Mouse (Mus musculus) left cerebral cortex, postnatal 14 days (tissue): ENCODE measurements at regions not wholly inside any gene's neighbourhood (a gene's known extent, or its start where the extent isn't known, plus 50 kb on each side); places are given as distances from the start of the nearest gene placed in this dataset.
A peak's percentile ranks its signal among the peaks of the same experiment; 100 is the strongest.

Experiments used
- DNase-seq, 2 experiments: peaks; one replicate each; pipeline ENCODE4 v3.0.0; 2021 to 2022; ENCODE audit warnings: low spot score in 2 of 2, mixed read lengths in 1 of 2
- intact Hi-C: fragments of 180-260 bp; cut with DNase I; formaldehyde crosslinking; loops from one replicate; pipeline ENCODE4 v1.15.1; 2025

GRCm38 (mm10) chr2:98901591-98902323 lies 234.7 kb upstream of the Gm10800 start:
- peak in 1 of 2 experiments; percentile 25 for DNase-seq
- intact Hi-C loops, result no loop called here
